Mouse (Mus musculus) kidney, adult 9 months (tissue): Measurements from ENCODE around the gene C2cd4c.

Experiments
- DNase-seq: peaks from one replicate; pipeline ENCODE4 v3.0.0; 2022

Gene C2cd4c

DNA sequence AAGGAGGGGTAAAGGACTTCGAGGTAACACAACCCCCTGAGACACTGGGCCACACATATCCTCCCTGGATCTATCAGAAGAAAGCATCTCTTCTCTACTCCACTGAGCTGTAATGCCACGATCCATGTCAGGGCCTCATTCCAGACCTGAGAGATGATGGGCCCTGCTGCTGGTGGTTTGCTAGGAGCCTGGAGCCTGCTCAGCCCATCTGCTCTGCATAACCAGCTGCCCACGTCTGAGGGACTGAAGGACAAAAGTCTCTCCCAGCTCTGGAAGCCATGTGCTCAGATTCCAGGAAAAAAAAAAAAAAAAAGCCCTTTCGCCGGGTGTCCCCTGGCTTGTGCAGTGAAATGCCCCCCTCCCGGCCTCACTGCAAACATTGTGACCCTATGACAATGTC is 38.1 kb downstream of the C2cd4c start:
- DNase-seq: no peak

DNA sequence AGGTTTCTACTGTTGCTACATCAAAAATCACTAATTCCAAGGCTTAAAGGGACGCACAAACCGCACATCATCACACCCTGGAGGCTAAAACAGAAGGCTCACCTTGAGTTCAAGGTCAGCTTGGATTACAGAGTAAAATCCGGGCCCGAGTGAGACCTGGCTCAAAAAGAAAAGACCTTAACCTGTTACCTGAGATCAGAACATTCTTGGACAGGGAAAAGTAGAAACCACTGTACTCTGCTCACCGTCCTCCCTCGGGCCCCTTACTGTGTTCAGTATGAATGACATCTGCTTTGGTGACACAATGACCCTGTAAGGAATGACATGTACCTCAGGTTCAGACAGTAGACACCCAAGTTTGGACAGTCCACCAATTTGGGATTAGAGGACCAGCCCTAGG is 39.0 kb downstream of the C2cd4c start:
- DNase-seq: no peak

GRCm38 (mm10) chr10:79574350-79574749 is 39.5 kb downstream of the C2cd4c start:
- no peak for DNase-seq

DNA sequence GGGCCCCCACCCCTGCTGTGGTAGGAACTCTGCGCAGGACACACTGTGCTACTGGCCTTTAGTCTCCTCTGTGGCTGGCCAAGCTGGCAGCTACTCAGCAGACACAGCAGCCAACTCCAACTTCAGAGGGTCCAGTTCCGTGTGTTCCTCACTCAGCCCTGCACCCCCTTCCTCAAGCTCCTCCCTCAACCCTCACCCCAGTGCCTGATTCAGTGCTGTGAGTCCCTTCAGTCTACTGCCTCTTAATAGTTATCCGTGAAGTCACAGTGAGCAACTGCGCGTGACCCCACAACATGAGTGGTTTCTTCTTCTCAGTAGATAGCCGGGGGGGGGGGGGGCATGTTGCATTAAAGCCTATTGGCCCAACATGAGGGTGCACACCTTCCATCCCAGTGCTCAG is 40.2 kb downstream of the C2cd4c start:
- no peak for DNase-seq

GRCm38 (mm10) chr10:79571314-79571713 is 42.5 kb downstream of the C2cd4c start:
- no peak for DNase-seq

DNA sequence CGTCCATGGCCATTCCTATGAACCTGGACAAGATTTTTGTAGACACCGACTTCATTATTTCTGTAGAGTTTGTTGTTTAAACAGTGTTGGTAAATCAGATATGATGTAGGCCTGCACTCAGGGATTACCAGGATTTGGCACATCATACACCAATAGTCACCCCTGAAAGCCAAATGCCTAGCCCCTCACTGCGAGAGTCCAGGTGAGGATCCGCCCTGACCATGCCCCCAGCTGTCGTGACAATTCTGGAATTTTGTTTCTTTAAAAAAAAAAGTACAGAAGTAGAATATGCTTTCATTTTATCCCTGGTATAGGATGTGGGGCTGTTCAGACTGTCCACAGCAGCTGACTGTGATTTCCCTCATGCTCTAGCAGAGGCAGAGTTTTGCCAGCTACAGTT is 43.9 kb downstream of the C2cd4c start:
- DNase-seq: no peak

- DNase-seq: no peak
Observed at GRCm38 (mm10) chr10:79559716-79560115, 54.1 kb downstream of the C2cd4c start.

- no peak for DNase-seq
Observed at GRCm38 (mm10) chr10:79557496-79557895, 56.3 kb downstream of the C2cd4c start.

DNA sequence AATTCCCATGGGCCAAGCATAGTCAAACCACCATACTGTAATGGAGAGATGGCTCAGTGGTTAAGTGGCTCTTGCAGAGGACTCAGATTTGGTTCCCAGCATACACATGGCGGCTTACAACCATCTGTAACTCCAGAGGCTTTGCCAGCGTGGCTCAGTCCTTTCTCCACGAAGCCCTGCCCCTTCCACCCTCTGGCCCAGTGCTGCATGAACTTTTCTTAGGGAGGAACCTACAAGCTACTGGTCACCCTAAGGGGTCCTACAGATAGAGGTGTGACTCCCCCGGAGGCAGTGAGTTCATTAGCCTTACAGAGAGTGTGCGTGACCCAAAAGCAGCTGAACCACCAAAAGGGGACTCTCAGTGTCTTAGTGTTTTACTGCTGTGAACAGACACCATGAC is 56.9 kb downstream of the C2cd4c start:
- no peak for DNase-seq
